Mouse (Mus musculus): ENCODE results near the gene Naa30.

DNA sequence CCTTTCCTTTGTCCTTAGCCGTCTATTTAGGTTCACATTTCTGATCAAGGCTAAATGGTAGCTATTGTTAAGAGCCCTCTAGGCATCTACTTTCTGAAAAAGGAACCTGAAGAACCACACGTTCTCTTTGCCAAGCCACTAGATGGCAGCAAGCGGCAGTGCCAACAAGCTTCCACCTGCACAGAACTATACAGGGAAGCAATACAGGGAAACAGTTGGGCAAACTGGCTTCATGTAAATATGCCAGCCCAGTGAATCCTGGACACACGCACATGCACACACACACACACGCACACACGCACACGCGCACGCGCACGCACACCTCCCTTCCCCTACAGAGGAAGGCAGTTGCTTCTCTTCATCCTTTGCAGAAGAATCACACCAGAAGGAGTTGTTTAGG is 66.2 kb downstream of the Naa30 start:
- peak; percentile 72 for TF ChIP-seq CTCF (IDR thresholded peaks at IDR 0.05; ENCODE audit: low read depth, low read length)
- no peak for TF ChIP-seq POLR2A (IDR thresholded peaks at IDR 0.05; ENCODE audit: extremely low read depth, insufficient read depth, low read length)
